Mouse (Mus musculus): ENCODE measurements around the gene Gatad2b. TPM values are rescaled to one million over a fixed set of nuclear protein-coding genes. Genes with fewer than 3 reads are reported as not detected.
"Not testable (repeated sequence)": the region's sequence is repeated elsewhere in the genome, so short reads cannot be mapped to it uniquely, and the experiment has no call there.

Gene Gatad2b
- total RNA-seq, 4 experiments from 2014 or later = 62.6 to 85.2 (median 71.6) TPM

- DNase-seq = no peak
Observed at GRCm38 (mm10) chr3:90265932-90266741, 26.8 kb upstream of the Gatad2b start.

DNA sequence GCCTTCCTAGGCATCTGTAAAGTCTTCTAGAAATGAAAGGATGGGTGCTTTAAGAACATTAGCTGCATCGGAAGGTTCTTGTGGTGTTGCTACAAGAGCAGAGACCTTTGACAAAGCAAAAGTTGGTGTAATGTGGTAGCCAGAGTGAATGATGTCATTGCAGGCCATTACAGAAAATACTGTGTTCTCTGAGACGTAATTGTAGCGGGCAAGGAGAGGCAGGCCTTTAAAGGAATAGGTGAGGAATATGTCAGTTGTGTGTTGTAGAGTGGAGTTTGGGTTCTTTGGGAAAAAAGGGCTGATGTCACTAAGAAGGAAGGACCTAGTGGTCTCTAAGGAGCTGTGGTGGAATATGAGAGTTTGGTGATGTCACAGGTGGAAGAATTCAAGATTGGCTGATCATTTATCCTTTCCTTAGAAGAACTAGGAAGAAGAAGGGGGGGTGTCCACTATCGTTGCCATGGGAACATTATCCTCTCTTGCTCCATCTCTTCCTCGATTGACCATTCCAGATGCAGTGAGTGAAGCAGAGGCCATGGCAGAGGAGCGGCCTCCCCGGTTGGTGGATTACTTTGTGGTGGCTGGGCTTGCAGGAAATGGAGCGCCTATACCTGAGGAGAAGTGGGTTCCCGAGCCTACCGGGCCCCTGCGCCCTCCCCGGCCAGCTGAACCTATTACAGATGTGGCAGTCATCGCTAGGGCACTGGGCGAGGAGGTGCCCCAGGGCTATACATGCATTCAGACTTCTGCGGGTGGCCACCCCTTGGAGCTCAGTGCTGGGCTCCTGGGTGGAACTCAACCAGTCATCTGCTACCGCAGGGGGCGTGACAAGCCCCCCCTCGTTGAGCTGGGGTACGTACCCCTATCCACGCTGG lies 25.8 kb upstream of the Gatad2b start:
- no peak for DNase-seq

DNA sequence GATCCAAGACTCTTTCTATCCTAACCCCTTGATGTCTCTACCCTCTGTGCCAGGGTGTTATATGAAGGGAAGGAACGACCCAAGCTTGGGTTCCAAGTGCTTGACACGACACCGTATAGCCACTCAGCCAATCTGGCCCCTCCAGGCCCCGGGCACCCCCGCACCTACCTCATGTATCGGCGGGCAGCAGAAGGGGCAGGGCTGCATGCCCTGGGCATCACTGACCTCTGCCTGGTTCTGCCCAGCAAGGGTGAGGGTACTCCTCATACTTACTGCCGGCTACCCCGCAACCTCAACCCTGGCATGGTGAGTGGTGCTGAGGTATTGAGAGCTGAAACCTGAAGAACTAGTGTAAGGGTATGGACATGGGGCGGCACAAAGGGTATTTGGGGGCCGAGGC lies 24.8 kb upstream of the Gatad2b start:
- DNase-seq = no peak

DNA sequence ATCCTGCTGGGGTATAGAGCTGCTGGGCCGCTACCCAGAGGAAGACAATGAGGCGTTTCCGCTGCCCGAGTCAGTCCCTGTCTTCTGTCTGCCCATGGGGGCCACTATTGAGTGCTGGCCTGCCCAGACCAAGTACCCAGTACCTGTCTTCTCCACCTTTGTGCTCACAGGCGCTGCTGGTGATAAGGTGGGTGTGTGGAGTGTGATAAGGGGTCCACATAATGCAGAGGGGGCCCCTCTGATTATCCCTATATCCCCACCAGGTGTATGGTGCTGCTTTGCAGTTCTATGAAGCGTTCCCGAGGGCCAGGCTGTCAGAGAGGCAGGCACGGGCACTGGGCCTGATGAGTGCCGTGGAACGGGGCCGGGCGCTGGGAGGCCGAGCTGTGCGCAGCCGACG lies 24.0 kb upstream of the Gatad2b start:
- no peak for DNase-seq

- no peak for DNase-seq
Observed at GRCm38 (mm10) chr3:90270784-90271183, 22.2 kb upstream of the Gatad2b start.

GRCm38 (mm10) chr3:90272170-90272569 lies 20.8 kb upstream of the Gatad2b start:
- no peak for DNase-seq

GRCm38 (mm10) chr3:90273855-90274254 lies 19.1 kb upstream of the Gatad2b start:
- DNase-seq = no peak

DNA sequence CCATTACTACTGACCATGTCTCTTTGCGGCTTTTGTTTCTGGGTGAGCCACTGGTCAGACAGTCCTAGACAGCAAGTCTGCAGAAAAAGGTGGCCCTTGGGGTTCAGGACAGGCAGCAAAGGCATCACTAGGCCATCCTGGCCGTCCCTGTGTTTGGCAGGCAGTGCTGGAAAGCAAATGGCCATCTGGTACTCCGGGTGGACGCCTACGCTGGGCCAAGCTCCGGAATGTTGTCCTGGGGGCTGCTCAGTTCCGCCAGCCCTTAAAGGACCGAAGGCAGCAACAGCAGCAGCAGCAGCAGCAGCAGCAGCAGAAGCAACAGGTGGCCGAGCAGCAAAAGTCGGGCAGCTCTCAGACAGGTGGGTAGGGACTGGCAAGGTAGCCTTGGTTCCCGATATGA lies 17.7 kb upstream of the Gatad2b start:
- no peak for DNase-seq

GRCm38 (mm10) chr3:90276858-90277257 lies 16.1 kb upstream of the Gatad2b start:
- no peak for DNase-seq

DNA sequence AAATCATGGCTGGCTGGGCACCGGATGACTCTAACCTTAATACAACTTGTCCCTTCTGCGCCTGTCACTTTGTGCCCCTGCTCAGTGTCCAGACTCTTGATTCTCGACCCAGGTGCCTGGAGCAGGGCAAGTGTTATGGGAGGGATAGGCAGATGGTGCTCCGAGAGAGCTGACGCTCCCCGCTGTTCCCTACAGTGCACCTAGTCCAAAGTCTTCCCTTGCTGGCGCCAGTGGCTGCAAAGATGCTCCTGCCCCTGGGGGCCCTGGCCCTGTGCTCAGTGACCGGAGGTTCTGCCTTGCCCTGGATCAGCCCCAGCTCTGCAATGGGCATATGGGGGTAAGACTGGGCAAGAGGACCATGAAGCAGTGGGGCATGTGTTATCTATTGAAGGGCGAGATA lies 15.2 kb upstream of the Gatad2b start:
- no peak for DNase-seq

GRCm38 (mm10) chr3:90278211-90278610 lies 14.8 kb upstream of the Gatad2b start:
- no peak for DNase-seq

GRCm38 (mm10) chr3:90279216-90279615 lies 13.8 kb upstream of the Gatad2b start:
- no peak for DNase-seq

DNA sequence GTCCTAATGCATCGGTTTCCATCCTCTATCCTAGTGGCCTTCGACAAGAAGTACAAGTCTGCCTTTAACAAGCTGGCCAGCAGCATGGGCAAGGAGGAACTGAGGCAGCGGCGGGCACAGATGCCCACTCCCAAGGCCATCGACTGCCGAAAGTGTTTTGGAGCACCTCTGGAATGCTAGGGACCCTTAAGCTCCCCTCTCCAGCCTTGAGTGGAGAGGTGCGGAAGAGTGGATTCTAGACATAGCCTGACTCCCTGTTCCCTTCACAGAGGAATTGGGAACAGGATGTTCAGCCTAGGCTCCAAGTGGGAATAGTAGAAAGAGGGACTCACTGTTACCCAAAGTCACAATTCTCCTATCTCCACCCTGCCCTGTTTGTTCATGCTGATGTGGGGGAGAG lies 13.2 kb upstream of the Gatad2b start:
- DNase-seq = no peak

GRCm38 (mm10) chr3:90280708-90281107 lies 12.3 kb upstream of the Gatad2b start:
- no peak for DNase-seq

GRCm38 (mm10) chr3:90284150-90284549 lies 8.8 kb upstream of the Gatad2b start:
- DNase-seq = no peak

GRCm38 (mm10) chr3:90289403-90289802 lies 3.6 kb upstream of the Gatad2b start:
- not testable (repeated sequence) for DNase-seq

DNA sequence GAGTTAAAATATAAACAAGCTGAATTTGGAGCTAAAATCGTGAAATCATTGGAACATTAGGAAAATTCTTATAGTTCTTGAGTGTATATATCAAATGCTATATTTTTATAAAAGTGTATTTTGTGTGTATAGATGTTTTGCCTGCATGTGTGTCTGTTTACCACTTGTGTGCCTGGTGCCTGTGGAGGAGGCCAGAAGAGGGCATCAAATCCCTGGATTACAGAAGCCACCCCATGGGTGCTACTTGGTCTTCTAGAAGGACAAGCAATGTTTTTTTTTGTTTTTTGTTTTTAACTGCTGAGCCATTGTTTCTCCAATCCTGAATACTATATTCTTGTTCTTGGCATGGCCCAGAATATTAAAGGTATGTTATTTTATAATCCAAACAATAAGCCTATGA lies 2.4 kb upstream of the Gatad2b start:
- DNase-seq = no peak

DNA sequence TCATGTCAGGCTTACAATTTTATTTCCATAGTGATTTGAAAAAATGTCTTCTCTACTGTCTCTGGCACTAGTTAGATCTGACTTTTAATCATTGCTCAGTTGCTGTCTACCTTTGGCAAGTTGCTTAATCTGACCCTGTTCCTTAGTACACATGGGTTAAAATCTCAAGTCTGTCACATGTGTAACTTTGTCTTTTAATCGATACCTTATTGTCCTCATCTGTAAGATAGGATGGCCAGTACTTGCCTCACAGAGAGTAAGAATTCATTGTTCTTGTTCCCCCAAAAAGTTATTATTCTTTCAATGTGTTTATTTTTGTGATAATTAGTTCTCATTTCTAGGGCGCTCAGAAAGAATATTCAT lies 1.0 kb upstream of the Gatad2b start:
- no peak for DNase-seq

DNA sequence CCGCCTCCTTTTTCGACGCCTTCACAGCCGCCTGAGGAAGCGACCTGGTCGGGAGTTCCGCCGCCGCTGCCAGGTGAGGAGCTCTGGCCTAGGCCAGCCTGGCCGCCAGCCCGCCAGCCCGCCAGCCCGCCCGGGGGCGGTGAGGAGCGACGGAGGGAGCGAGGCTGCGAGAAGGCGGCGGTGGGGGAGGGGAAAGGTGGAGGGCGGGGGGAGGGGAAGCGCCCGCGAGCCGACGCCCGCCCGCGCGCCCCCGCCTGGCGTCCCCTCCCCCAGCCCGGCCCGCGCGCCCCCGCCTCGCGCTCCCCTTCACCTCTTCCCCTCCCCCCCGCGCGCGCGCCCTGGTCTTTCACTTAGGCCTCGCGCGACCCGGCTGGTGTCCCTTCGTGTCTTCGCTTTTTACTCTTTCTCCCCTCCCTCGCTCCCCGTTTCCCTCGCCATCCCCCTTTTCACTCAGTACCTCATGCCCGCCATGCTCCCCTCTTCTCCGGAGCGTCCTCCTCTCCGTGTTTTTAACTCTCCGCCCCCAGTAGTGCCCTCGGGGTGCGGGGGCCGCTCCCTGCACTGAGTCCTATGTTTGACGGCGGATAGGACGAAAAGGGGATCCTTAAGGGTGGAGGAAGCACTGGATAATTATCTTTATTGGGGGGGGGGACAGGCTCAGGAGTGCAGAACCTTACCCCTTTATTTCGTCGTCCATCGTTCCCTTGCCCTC lies 530 bp downstream of the Gatad2b start:
- DNase-seq = peak; percentile 32

GRCm38 (mm10) chr3:90294064-90294440 lies 1.1 kb downstream of the Gatad2b start:
- DNase-seq = no peak

DNA sequence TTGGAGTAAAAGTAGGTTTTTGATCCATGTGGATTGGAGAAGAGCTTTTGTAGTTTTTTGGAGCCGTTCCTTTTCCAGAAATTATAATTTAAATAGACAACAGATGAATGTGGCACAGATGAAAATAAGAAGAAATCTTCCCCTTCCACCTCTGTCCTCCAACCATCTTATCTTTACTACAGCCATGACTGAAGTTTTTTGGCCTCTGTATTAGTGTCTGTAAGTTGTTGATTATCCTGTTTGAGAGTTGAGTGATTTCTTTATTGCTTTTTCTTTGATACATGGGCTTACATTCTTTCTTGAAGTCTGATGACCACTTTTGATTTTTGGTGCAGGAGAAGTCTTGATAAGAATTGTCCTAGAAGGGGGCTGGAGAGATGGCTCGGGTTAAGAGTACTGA lies 1.7 kb downstream of the Gatad2b start:
- DNase-seq = no peak

- DNase-seq = no peak
Observed at GRCm38 (mm10) chr3:90305801-90306200, 12.8 kb downstream of the Gatad2b start.

GRCm38 (mm10) chr3:90309589-90309988 lies 16.6 kb downstream of the Gatad2b start:
- no peak for DNase-seq
